In the genomic region with DNA sequence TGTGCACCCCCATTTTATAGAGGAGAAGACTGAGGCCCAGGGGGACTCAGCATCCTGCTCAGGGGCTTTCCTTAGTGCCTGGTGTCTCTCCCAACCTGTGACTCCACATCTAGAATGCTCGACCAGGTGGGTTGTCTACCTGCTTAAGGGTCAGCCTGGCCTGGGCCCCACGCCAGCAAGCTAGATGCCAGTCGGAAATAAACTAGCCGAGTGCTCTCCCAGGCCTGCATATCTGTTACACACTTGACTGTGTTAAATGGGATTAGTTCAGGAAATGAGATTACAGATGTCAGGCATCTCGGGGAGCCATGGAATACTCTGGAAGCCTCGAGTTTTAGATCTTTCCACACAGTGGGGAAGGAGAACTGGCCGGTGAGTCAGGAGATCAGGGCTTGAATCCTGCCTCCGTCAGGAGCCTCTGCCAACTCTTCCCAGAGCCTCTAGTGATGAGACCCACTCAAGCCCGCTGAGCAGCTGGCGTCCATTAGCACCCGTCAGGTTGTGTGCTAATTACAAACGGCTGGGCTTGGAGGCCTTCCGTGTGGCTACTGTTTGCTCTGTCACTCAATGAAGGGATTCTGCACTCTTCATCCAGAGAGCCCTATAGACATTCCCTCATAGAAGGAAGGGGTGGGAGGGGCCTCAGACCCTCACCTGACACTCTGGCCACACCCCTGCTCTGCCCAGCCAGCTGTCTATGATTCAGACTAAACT, we compare ENCODE assay signal across 10 mouse cellular contexts. TPM values are rescaled to one million over a fixed set of nuclear protein-coding genes. Genes with fewer than 3 reads are reported as not detected.
DNase-seq lines count a peak whose midpoint lies in the region; ATAC-seq lines count a peak whose summit lies in the region.
"Had no signal": no experiment of that assay in that cellular context is flagged by ENCODE, and none has a peak within 500 bp of the region (broad histone marks: within the 10 kb centered on the region; RNA-seq: fewer than 3 reads in every experiment).

No protein-coding gene starts in this region.

- H3K27ac ChIP-seq in kidney, embryonic 16.5 days (ENCODE audit: low read length), result no peak overlapping the region
- H3K27ac ChIP-seq in forebrain, embryonic 11.5 days (ENCODE audit: low read depth, low read length), result no peak overlapping the region
- H3K27ac ChIP-seq in midbrain, embryonic 15.5 days, result 0 out of 2 replicates have a peak overlapping the region, but pooled peaks have one; percentile 3
- H3K27ac ChIP-seq: limb, embryonic 13.5 days had no signal

- no peak overlapping the region for H3K9ac ChIP-seq in kidney, embryonic 16.5 days (replicated peaks; ENCODE audit: low read length)
- H3K9ac ChIP-seq in forebrain, embryonic 11.5 days (ENCODE audit: low read length), result no peak overlapping the region
- H3K9ac ChIP-seq in midbrain, embryonic 15.5 days, result no peak overlapping the region
- H3K9ac ChIP-seq: limb, embryonic 13.5 days had no signal

- no peaks in the 10 kb centered on the region for H3K9me3 ChIP-seq in kidney, embryonic 16.5 days (ENCODE audit: low read length)
- no peaks in the 10 kb centered on the region for H3K9me3 ChIP-seq in forebrain, embryonic 11.5 days (ENCODE audit: control insufficient read depth, low read length)
- no peaks in the 10 kb centered on the region for H3K9me3 ChIP-seq in midbrain, embryonic 15.5 days
- H3K9me3 ChIP-seq: limb, embryonic 13.5 days had no signal

- H3K4me2 ChIP-seq in kidney, embryonic 16.5 days (replicated peaks; ENCODE audit: low read depth, low read length), result no peak overlapping the region
- H3K4me2 ChIP-seq in forebrain, embryonic 11.5 days (ENCODE audit: low read depth, low read length, severe bottlenecking), result no peak overlapping the region
- no peak overlapping the region for H3K4me2 ChIP-seq in midbrain, embryonic 15.5 days
- H3K4me2 ChIP-seq: limb, embryonic 13.5 days had no signal

- H3K4me3 ChIP-seq in kidney, embryonic 16.5 days (ENCODE audit: low read length), result no peak overlapping the region
- no peak overlapping the region for H3K4me3 ChIP-seq in forebrain, embryonic 11.5 days (ENCODE audit: low read depth, low read length)
- H3K4me3 ChIP-seq in midbrain, embryonic 15.5 days, result no peak overlapping the region
- H3K4me3 ChIP-seq: limb, embryonic 13.5 days; myocyte had no signal

- H3K36me3 ChIP-seq in kidney, embryonic 16.5 days (ENCODE audit: insufficient read depth, low read length), result no peaks in the 10 kb centered on the region
- H3K36me3 ChIP-seq in forebrain, embryonic 11.5 days (ENCODE audit: control insufficient read depth, insufficient read depth, low read length), result no peaks in the 10 kb centered on the region
- no peaks in the 10 kb centered on the region for H3K36me3 ChIP-seq in midbrain, embryonic 15.5 days (replicated peaks)
- H3K36me3 ChIP-seq: limb, embryonic 13.5 days had no signal

- 41% methylated on average over 13 of the region's 13 CpGs for WGBS in kidney, embryonic 16.5 days
- WGBS in forebrain, embryonic 11.5 days, result 56% methylated on average over 13 of the region's 13 CpGs
- 28% methylated on average over 13 of the region's 13 CpGs for WGBS in midbrain, embryonic 15.5 days

- H3K27me3 ChIP-seq in kidney, embryonic 16.5 days (ENCODE audit: insufficient read depth, low read length), result no peaks in the 10 kb centered on the region
- H3K27me3 ChIP-seq in forebrain, embryonic 11.5 days (ENCODE audit: control insufficient read depth, insufficient read depth, low read length), result no peaks in the 10 kb centered on the region
- H3K27me3 ChIP-seq in midbrain, embryonic 15.5 days (replicated peaks), result no peaks in the 10 kb centered on the region

- no peak for DNase-seq in kidney, postnatal 14 days
- DNase-seq in cerebellum, adult 9-11 months, result peak; percentile 57
- peak; percentile 67 for DNase-seq in forebrain, embryonic 11.5 days (ENCODE audit: low spot score)
- DNase-seq in urinary bladder, postnatal 4 days (ENCODE audit: low spot score in 2 of 2), result no peak
- DNase-seq: heart, adult 18-20 months had no signal

- peaks cover 2% of the 10 kb centered on the region; the same call in 1 of the 2 replicates for H3K4me1 ChIP-seq in kidney, embryonic 16.5 days (ENCODE audit: insufficient read depth, low read length)
- no peaks in the 10 kb centered on the region for H3K4me1 ChIP-seq in forebrain, embryonic 11.5 days (replicated peaks; ENCODE audit: control insufficient read depth, insufficient read depth, low read length)
- peaks cover 9% of the 10 kb centered on the region; the same call in 1 of the 2 replicates for H3K4me1 ChIP-seq in midbrain, embryonic 15.5 days

- ATAC-seq in kidney, embryonic 16.5 days (ENCODE audit: low FRiP score, low TSS enrichment), result peak; percentile 28; the same call in 1 of the 2 replicates
- ATAC-seq in forebrain, embryonic 11.5 days (replicated peaks; ENCODE audit: low FRiP score), result no peak
- ATAC-seq in midbrain, embryonic 15.5 days (replicated peaks), result no peak
- ATAC-seq in megakaryocyte, adult 5-6 weeks (ENCODE audit: poor library complexity, severe bottlenecking), result no peak

RNA-seq across cellular contexts. Expression of gene Laptm5, which starts 28.9 kb away (rescaled TPM):
- 21.6 and 25.9 TPM in 2 replicates for polyA plus RNA-seq in kidney, embryonic 16.5 days (2015; fragmentation: Nextera tagmentation; extraction: Ambion mirVana)
- 17.2 and 20.7 TPM in 2 replicates for polyA plus RNA-seq in forebrain, embryonic 11.5 days (2014; fragmentation: Nextera tagmentation; extraction: Ambion mirVana)
- 28.4 and 32.8 TPM in 2 replicates for polyA plus RNA-seq in midbrain, embryonic 15.5 days (2015; fragmentation: Nextera tagmentation; extraction: Ambion mirVana)
- 1,039 and 1,095 TPM in 2 replicates for total RNA-seq in megakaryocyte, adult 5-6 weeks (2015)
- total RNA-seq in megakaryocyte, adult 5-6 weeks (2017), result 312 and 362 TPM in 2 replicates

Comparison
In these comparisons a context has a peak if more than half of its experiments do, and no peak if none do; other contexts are left out.
1. DNase-seq: peak in cerebellum, adult 9-11 months (single experiment) and forebrain, embryonic 11.5 days (single experiment); none in kidney, postnatal 14 days (single experiment) and urinary bladder, postnatal 4 days (0 of 2).